Mouse (Mus musculus): ENCODE data around the gene Usp9x. TPM values are rescaled to one million over a fixed set of nuclear protein-coding genes. Genes with fewer than 3 reads are reported as not detected.

Gene Usp9x
- polyA plus RNA-seq, 1 experiment: 0.97 TPM

DNA sequence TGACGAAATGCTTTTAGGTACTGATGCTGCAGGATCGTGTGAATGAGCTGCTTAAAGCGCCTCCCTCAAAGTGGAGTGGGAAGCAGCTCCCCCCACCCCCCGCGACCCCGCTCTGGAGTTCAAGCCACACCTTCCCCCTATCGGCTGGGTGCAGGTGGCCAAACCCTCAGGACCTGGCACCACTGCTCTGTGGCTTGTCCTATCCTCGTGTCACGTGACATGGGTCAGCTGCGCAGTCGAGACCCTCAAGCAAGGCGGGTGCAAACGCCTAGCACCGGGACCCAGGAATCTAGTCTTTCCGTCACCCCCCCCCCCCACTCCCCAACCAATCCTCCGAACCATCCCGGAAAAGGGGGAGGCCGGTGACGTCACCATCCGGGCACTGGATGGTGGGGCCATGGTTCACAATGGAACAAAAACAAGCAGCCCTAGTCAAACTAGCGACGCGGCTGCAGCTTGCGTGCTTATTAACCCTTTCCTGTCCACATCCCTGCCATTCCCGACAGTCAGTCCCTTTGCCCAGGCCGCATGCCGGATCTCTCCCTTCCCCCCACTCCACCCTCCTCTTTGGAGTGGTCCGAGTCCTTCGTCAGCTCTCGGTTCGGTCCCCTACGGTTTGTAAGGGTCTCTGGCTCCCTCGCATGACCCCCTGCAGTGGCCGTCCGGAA lies 591 bp upstream of the Usp9x start:
- Histone ChIP-seq H3K27me3 (replicated peaks) (peaks cover 9% of the 10 kb centered on the region), H3K9me3 (peaks cover 15% of the 10 kb centered on the region), H3K4me1 (peaks cover 3% of the 10 kb centered on the region; the same call in 1 of the 2 replicates), H3K4me3 (replicated peaks) (peak overlapping the region; percentile 95), H3K36me3 (replicated peaks; ENCODE audit: low read length) (no peaks in the 10 kb centered on the region)
- no peak for TF ChIP-seq GATA1 (IDR thresholded peaks at IDR 0.05; ENCODE audit: borderline replicate concordance, low read length)
- no peak for TF ChIP-seq FLI1 (IDR thresholded peaks at IDR 0.05; ENCODE audit: low read length)

- H3K9me3 ChIP-seq: peaks cover 15% of the 10 kb centered on the region
- H3K27me3 ChIP-seq (replicated peaks): peaks cover 9% of the 10 kb centered on the region
- H3K36me3 ChIP-seq (replicated peaks; ENCODE audit: low read length): peaks cover 2% of the 10 kb centered on the region
- peaks cover 3% of the 10 kb centered on the region; the same call in 1 of the 2 replicates for H3K4me1 ChIP-seq
- peak overlapping the region; percentile 95 for H3K4me3 ChIP-seq (replicated peaks)
- no peak for TF ChIP-seq GATA1 (IDR thresholded peaks at IDR 0.05; ENCODE audit: borderline replicate concordance, low read length)
- no peak for TF ChIP-seq FLI1 (IDR thresholded peaks at IDR 0.05; ENCODE audit: low read length)
Observed at GRCm38 (mm10) chrX:13071776-13072460, 620 bp downstream of the Usp9x start.

- peaks cover 9% of the 10 kb centered on the region for H3K27me3 ChIP-seq (replicated peaks)
- TF ChIP-seq GATA1 (IDR thresholded peaks at IDR 0.05; ENCODE audit: borderline replicate concordance, low read length) (no peak), FLI1 (IDR thresholded peaks at IDR 0.05; ENCODE audit: low read length) (no peak)
- H3K9me3 ChIP-seq: peaks cover 15% of the 10 kb centered on the region
- H3K4me1 ChIP-seq: peaks cover 3% of the 10 kb centered on the region; the same call in 1 of the 2 replicates
- peaks cover 5% of the 10 kb centered on the region for H3K36me3 ChIP-seq (replicated peaks; ENCODE audit: low read length)
- H3K4me3 ChIP-seq (replicated peaks): peak overlapping the region; percentile 95
Observed at GRCm38 (mm10) chrX:13072461-13072982, 1.2 kb downstream of the Usp9x start.

DNA sequence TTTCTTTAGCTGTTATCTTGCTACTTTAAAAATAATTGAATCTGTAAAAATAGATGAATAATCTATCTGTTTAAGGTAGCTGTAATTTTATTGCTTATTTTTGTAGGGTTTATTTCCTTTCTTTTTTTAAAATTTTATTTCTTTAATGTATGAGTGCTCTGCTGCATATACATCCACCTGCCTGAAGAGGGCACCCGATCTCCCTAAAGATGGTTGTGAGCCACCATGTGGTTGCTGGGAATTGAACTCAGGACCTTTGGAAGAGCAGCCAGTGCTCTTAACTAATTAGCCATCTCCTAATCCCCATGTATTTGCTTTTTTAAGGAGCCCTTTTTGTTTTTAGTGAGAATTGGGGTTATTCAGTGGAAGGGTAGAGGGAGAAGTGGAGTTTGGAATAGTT lies 14.3 kb downstream of the Usp9x start:
- peaks cover 4% of the 10 kb centered on the region for H3K36me3 ChIP-seq (replicated peaks; ENCODE audit: low read length)
- TF ChIP-seq FLI1 (IDR thresholded peaks at IDR 0.05; ENCODE audit: low read length) (no peak), GATA1 (IDR thresholded peaks at IDR 0.05; ENCODE audit: borderline replicate concordance, low read length) (no peak)
- no peaks in the 10 kb centered on the region for H3K9me3 ChIP-seq
- 0 out of 2 replicates have a peak, but pooled peaks cover under 1% of the 10 kb centered on the region for H3K4me1 ChIP-seq
- no peaks in the 10 kb centered on the region for H3K27me3 ChIP-seq (replicated peaks)
- no peak overlapping the region for H3K4me3 ChIP-seq (replicated peaks)

DNA sequence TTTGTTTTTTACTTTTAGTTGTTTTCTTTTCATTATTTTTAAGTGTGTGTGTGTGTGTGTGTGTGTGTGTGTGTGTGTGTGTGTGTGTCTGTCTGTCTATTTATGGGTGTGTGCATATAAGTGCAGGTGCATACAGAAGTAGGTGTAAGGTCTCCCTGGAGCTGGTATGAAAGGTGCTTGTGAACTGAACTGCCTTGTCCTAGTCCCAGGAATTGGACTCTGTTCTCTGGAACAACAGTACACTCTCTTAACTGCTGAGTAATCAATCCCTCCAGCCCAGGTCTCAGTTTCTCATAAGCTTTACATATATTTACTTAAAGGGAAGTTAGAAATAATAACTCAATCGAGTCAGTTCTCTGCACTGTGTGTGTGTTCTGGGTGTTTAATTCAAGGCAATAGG lies 25.7 kb downstream of the Usp9x start:
- H3K9me3 ChIP-seq: no peaks in the 10 kb centered on the region
- no peaks in the 10 kb centered on the region for H3K4me1 ChIP-seq

GRCm38 (mm10) chrX:13206514-13206913 lies 135.2 kb downstream of the Usp9x start:
- Histone ChIP-seq H3K27me3 (replicated peaks) (no peaks in the 10 kb centered on the region), H3K4me3 (replicated peaks) (no peak overlapping the region), H3K9me3 (no peaks in the 10 kb centered on the region), H3K4me1 (peaks cover 13% of the 10 kb centered on the region), H3K36me3 (replicated peaks; ENCODE audit: low read length) (no peaks in the 10 kb centered on the region)
- TF ChIP-seq FLI1 (IDR thresholded peaks at IDR 0.05; ENCODE audit: low read length) (no peak), GATA1 (IDR thresholded peaks at IDR 0.05; ENCODE audit: borderline replicate concordance, low read length) (no peak)

More for the DNA sequence above, 25.7 kb downstream of the Usp9x start:
- Histone ChIP-seq H3K36me3 (replicated peaks; ENCODE audit: low read length) (peaks cover 44% of the 10 kb centered on the region), H3K27me3 (replicated peaks) (no peaks in the 10 kb centered on the region), H3K4me3 (replicated peaks) (no peak overlapping the region)
- TF ChIP-seq FLI1 (IDR thresholded peaks at IDR 0.05; ENCODE audit: low read length) (no peak), GATA1 (IDR thresholded peaks at IDR 0.05; ENCODE audit: borderline replicate concordance, low read length) (no peak)

DNA sequence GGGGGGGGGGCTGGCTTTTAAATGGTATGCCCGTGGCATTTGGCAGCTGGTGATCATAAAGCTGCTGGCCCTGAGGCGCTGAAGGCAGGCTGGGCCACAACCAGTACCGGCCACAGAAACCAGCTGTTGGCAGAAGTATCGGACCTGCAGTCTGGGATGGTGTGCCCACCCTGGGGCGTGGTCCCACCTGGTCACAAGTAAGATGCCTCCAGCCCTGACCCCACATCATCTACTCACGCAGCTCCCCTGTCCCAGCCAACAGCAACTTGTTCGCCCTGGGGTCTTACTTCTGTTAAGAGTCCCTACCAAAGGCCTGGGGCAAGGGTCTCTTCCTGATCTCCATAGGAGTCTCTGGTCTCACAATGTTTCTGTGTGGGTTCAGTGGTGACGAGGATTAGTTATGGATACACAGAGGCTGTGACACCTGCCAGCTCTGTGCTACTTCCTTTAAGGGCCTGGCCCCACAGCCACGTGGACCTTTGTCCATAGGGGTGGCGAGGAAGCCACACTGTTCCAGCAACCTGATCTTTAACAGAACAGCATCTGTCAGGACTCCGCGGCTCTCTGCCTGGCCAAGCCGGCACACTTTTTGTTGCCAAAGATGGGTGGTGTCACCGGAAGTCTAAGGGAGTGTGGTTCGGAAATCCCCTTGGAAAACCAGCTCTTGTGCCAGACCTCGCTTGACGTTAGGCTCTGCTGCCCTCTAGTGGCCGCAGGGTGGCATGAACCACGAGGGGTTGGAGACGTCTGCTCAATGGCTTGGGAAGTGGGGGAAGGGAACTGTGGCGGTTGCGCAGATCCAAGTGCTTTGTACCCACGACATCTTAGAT lies 136.4 kb downstream of the Usp9x start:
- H3K9me3 ChIP-seq: no peaks in the 10 kb centered on the region
- H3K27me3 ChIP-seq (replicated peaks): no peaks in the 10 kb centered on the region
- H3K4me1 ChIP-seq: peaks cover 13% of the 10 kb centered on the region
- H3K36me3 ChIP-seq (replicated peaks; ENCODE audit: low read length): no peaks in the 10 kb centered on the region
- peak overlapping the region; percentile 87 for H3K4me3 ChIP-seq (replicated peaks)
- TF ChIP-seq FLI1 (IDR thresholded peaks at IDR 0.05; ENCODE audit: low read length): no peak
- TF ChIP-seq GATA1 (IDR thresholded peaks at IDR 0.05; ENCODE audit: borderline replicate concordance, low read length): no peak

- H3K36me3 ChIP-seq (replicated peaks; ENCODE audit: low read length): no peaks in the 10 kb centered on the region
- no peak for TF ChIP-seq GATA1 (IDR thresholded peaks at IDR 0.05; ENCODE audit: borderline replicate concordance, low read length)
- TF ChIP-seq FLI1 (IDR thresholded peaks at IDR 0.05; ENCODE audit: low read length): no peak
- H3K4me1 ChIP-seq: peaks cover 13% of the 10 kb centered on the region
- no peaks in the 10 kb centered on the region for H3K27me3 ChIP-seq (replicated peaks)
- peak overlapping the region; percentile 87 for H3K4me3 ChIP-seq (replicated peaks)
- H3K9me3 ChIP-seq: no peaks in the 10 kb centered on the region
Observed at GRCm38 (mm10) chrX:13208404-13208803, 137.1 kb downstream of the Usp9x start.

DNA sequence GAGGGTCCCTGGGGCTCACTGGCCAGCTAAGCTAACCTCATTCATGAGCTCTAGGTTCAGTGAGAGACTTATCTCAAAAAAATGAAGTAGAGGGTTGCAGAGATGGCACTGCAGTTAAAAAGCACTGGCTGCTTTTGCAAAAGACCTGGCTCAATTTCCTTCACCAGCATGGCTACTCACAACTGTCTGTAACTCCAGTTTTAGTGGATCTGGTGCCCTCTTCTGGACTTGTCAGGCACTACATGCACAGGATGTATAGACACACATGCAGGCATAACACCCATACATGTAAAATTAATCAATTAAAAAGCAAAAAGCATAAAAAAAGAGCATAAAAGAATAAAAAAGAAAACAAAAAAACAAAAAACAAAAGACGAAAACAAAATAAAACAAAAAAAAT lies 143.0 kb downstream of the Usp9x start:
- Histone ChIP-seq H3K9me3 (no peaks in the 10 kb centered on the region), H3K4me3 (replicated peaks) (no peak overlapping the region), H3K4me1 (no peaks in the 10 kb centered on the region), H3K27me3 (replicated peaks) (peaks cover 3% of the 10 kb centered on the region), H3K36me3 (replicated peaks; ENCODE audit: low read length) (no peaks in the 10 kb centered on the region)
- TF ChIP-seq GATA1 (IDR thresholded peaks at IDR 0.05; ENCODE audit: borderline replicate concordance, low read length) (no peak), FLI1 (IDR thresholded peaks at IDR 0.05; ENCODE audit: low read length) (no peak)

Other genes with a start within 250 kb of the Usp9x start
- 0.35 and 5.9 TPM in 2 replicates for gene Ddx3x, start 209.5 kb downstream of the Usp9x start, polyA plus RNA-seq (2012; ENCODE audit: insufficient read depth, low replicate concordance)

Measured in megakaryocyte, embryonic 14.5 days (primary cell).